Mouse (Mus musculus) limb, embryonic 14.5 days (tissue): ENCODE measurements around the gene Rbm47. TPM values are rescaled to one million over a fixed set of nuclear protein-coding genes. Genes with fewer than 3 reads are reported as not detected.

Experiments
- ATAC-seq: fragments of 200-750 bp; cut with Nextera tagmentation; 2 replicates; pipeline ENCODE4 v1.8.0; 2017; ENCODE audit warnings: low read depth, moderate number of reproducible peaks, moderate TSS enrichment; ENCODE audit not compliant: low FRiP score
- DNase-seq: peaks from one replicate; pipeline ENCODE4 v3.0.0-alpha.2; 2015; ENCODE audit warnings: low spot score
- H3K27ac ChIP-seq: fragments of 300-500 bp; sonication (generic); replicated peaks from 2 replicates; pipeline ENCODE4 v1.5.1; 2014; ENCODE audit warnings: low read depth, mild to moderate bottlenecking, low read length, moderate library complexity, mixed read lengths
- H3K27me3 ChIP-seq: fragments of 300-500 bp; sonication (generic); 2 replicates; pipeline ENCODE4 v1.6.1; 2014; ENCODE audit warnings: low read length, mixed read lengths; ENCODE audit not compliant: control insufficient read depth, insufficient read depth
- H3K36me3 ChIP-seq: fragments of 300-500 bp; sonication (generic); 2 replicates; pipeline ENCODE4 v1.6.1; 2014; ENCODE audit warnings: mild to moderate bottlenecking, low read length, moderate library complexity, mixed read lengths; ENCODE audit not compliant: control insufficient read depth, insufficient read depth
- H3K4me1 ChIP-seq: fragments of 300-500 bp; sonication (generic); 2 replicates; pipeline ENCODE4 v1.6.1; 2014; ENCODE audit warnings: antibody characterized with exemption, low read length, mixed read lengths; ENCODE audit not compliant: control insufficient read depth, insufficient read depth
- H3K4me2 ChIP-seq: fragments of 300-500 bp; sonication (generic); replicated peaks from 2 replicates; pipeline ENCODE4 v1.6.1; 2014; ENCODE audit warnings: low read depth, mild to moderate bottlenecking, low read length, moderate library complexity; ENCODE audit not compliant: severe bottlenecking
- H3K4me3 ChIP-seq: fragments of 300-500 bp; sonication (generic); replicated peaks from 2 replicates; pipeline ENCODE4 v1.5.1; 2014; ENCODE audit warnings: low read length
- H3K9ac ChIP-seq: fragments of 300-500 bp; sonication (generic); 2 replicates; pipeline ENCODE4 v1.6.1; 2014; ENCODE audit warnings: mild to moderate bottlenecking, low read depth, low read length, moderate library complexity; ENCODE audit not compliant: severe bottlenecking
- H3K9me3 ChIP-seq: fragments of 300-500 bp; sonication (generic); 2 replicates; pipeline ENCODE4 v1.6.1; 2016; ENCODE audit warnings: low read length; ENCODE audit not compliant: control insufficient read depth
- POLR2A ChIP-seq: fragments of 200-500 bp; IDR thresholded peaks from 2 replicates; pipeline ENCODE4 v1.8.0; 2012; ENCODE audit warnings: inconsistent platforms, mild to moderate bottlenecking, moderate library complexity, borderline replicate concordance; ENCODE audit not compliant: insufficient read depth, insufficient read length; ENCODE audit errors: extremely low read depth
- WGBS: fragments of 180-500 bp; shearing (Covaris S2); extraction: QIAGEN DNeasy Blood & Tissue Kit; methylation state at CpG from one replicate; pipeline ENCODE4 v1.1.7; 2014; 5-methylcytosine and 5-hydroxymethylcytosine counted together
- polyA plus RNA-seq, 2 experiments: library from polyadenylated mRNA; depleted of rRNA in 1 of 2; stranded (reverse) in 1 of 2; unstranded in 1 of 2; fragments of >200 nt; fragmentation: Nextera tagmentation in 1 of 2; extraction: Ambion mirVana in 1 of 2; gene quantifications; 2 replicates each; pipeline versions ENCODE4 v1.2.1 to v1.2.3; 2012 to 2014

Rbm47 gene
- polyA plus RNA-seq, 2 experiments: 2.5 to 5.2 TPM

DNA sequence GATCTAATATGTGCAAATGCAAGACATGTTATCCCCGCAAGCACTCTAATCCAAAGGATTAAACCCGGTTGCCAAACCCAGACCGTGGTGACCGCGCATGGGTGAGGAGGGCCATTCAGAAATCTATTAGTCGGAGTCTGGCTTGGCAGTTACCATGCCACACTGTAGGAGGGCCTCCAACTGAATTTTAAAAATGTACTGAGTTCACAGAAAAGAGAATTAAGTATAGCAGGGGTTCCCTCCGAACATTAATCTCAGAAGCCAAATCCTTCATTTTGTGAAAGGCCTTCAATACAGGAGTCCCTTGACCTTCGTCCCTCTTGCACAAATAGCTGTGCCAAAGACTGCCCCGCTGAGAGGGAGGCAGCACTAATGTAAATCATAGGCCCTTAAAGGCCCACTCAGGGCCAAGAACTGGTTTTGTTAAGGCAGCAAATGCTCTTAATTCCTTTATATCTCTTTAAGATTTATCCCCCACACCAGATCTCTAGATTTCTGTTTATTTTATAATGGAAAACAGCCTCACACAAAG, 16.4 kb downstream of the Rbm47 start:
- H3K27ac ChIP-seq: no peak overlapping the region
- H3K4me2 ChIP-seq: no peak overlapping the region
- peaks cover 6% of the 10 kb centered on the region; the same call in 1 of the 2 replicates for H3K27me3 ChIP-seq
- no peak for ATAC-seq
- no peaks in the 10 kb centered on the region; the same call in 1 of the 2 replicates for H3K4me1 ChIP-seq
- WGBS: 80% methylated on average over 9 of the region's 9 CpGs
- no peaks in the 10 kb centered on the region for H3K36me3 ChIP-seq
- no peak for DNase-seq
- no peak overlapping the region for H3K4me3 ChIP-seq
- no peaks in the 10 kb centered on the region for H3K9me3 ChIP-seq
- no peak overlapping the region for H3K9ac ChIP-seq
- no peak for TF ChIP-seq POLR2A

- no peak for ATAC-seq
- Histone ChIP-seq H3K27me3 (peaks cover 6% of the 10 kb centered on the region; the same call in 1 of the 2 replicates), H3K9ac (no peak overlapping the region), H3K4me3 (no peak overlapping the region), H3K36me3 (no peaks in the 10 kb centered on the region), H3K9me3 (no peaks in the 10 kb centered on the region), H3K4me1 (peaks cover 4% of the 10 kb centered on the region), H3K27ac (no peak overlapping the region), H3K4me2 (no peak overlapping the region)
- TF ChIP-seq POLR2A: no peak
- 75% methylated on average over 6 of the region's 6 CpGs for WGBS
- no peak for DNase-seq
Measured at GRCm38 (mm10) chr5:66154616-66155015, 18.3 kb downstream of the Rbm47 start.

- H3K9ac ChIP-seq: no peak overlapping the region
- 27% methylated on average over 5 of the region's 5 CpGs for WGBS
- peaks cover 15% of the 10 kb centered on the region for H3K27me3 ChIP-seq
- no peak overlapping the region for H3K4me3 ChIP-seq
- ATAC-seq (no peak), DNase-seq (no peak)
- H3K4me2 ChIP-seq: no peak overlapping the region
- TF ChIP-seq POLR2A: no peak
- no peak overlapping the region for H3K27ac ChIP-seq
- no peaks in the 10 kb centered on the region for H3K9me3 ChIP-seq
- peaks cover 4% of the 10 kb centered on the region for H3K4me1 ChIP-seq
- H3K36me3 ChIP-seq: no peaks in the 10 kb centered on the region
Measured at GRCm38 (mm10) chr5:66153486-66153885, 19.4 kb downstream of the Rbm47 start.

DNA sequence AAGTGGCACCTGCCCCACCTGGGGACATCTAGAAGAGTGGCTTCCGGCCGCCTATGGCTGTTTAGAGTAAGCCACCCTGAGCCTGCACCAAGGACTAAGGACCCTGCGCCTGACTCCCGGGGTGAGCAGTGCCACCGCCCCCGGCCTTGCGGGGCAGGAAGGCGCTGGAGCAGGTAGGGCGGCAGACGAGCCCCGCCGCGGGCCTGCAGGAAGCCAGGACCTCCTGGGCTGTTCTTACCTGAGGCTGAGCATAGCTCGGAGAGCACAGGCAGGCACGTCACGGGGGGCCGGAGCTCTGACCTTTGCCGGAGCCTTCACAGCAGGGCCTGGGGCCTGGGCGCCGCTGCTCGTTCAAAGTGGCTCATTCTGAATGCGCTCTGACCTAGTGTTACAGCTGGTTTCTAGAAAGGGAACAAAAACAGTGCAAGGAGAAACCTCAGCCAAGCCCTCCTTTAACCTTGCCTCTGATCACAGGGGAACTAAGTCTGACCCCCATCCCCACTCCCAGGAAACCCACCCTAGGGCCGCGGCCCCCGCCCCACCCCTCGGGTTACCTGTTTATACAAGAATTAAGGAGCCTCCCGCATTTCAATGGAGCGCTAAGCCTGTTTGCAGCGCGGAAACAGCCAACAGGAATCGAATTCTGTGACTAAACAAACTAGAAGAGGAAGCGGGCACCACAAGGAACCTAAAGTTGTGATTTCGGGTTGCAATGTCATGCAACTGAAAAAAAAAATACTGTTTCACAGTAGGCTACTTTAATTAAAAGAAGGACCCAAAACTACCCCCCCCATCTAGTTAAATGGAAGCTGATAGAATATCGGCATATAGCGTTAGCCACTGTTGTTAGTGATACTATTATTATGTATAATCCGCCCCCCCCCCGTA, 21.4 kb downstream of the Rbm47 start:
- ATAC-seq (peak; percentile 25; the same call in 1 of the 2 replicates), DNase-seq (no peak)
- peak overlapping the region; percentile 51 for H3K4me3 ChIP-seq
- H3K27ac ChIP-seq: peak overlapping the region; percentile 76
- H3K9me3 ChIP-seq: no peaks in the 10 kb centered on the region
- peak overlapping the region; percentile 90 for H3K4me2 ChIP-seq
- peak overlapping the region; percentile 48; the same call in 1 of the 2 replicates for H3K9ac ChIP-seq
- peaks cover 4% of the 10 kb centered on the region for H3K4me1 ChIP-seq
- peaks cover 15% of the 10 kb centered on the region for H3K27me3 ChIP-seq
- WGBS: 12% methylated on average over 37 of the region's 37 CpGs
- no peak for TF ChIP-seq POLR2A
- H3K36me3 ChIP-seq: no peaks in the 10 kb centered on the region

DNA sequence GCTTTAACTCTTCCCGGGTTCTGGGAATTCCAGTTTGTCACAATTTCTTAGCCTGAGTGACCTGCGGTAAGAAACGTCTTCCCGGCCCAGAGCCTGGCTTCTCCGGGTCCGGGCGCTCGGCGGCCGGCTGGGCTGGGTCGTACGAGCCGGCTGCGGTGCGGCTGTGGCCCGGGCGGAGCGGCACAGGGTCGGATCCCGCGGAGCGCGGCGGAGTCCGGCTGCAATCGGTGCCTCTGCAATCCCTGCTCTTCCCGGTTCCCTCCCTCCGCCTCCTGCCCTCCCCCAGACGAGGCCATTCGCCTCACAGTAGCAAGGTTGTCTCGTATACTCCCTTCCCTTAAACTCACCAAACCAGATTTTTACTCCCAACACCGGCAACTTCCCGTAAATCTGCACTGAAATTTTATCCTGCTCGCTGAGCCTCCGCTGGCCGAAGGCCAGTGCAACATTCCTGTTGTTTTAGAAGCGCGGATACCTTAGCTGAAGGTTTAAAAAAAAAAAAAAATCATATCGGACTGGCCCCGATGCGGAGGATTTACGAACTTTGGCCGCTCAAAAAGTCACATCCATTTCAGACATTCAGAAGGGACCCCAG, 22.1 kb downstream of the Rbm47 start:
- Histone ChIP-seq H3K27ac (peak overlapping the region; percentile 76), H3K4me1 (peaks cover 4% of the 10 kb centered on the region), H3K27me3 (peaks cover 15% of the 10 kb centered on the region), H3K36me3 (no peaks in the 10 kb centered on the region), H3K9me3 (no peaks in the 10 kb centered on the region), H3K4me3 (peak overlapping the region; percentile 51), H3K4me2 (peak overlapping the region; percentile 90), H3K9ac (peak overlapping the region; percentile 48)
- under 1% methylated on average over 43 of the region's 43 CpGs for WGBS
- TF ChIP-seq POLR2A: no peak
- ATAC-seq (peak; percentile 71), DNase-seq (peak; percentile 54)
